Mouse (Mus musculus) embryonic facial prominence, embryonic 12.5 days (tissue): ENCODE measurements at regions not wholly inside any gene's neighbourhood (a gene's known extent, or its start where the extent isn't known, plus 50 kb on each side); places are given as distances from the start of the nearest gene placed in this dataset.
A peak's percentile ranks its signal among the peaks of the same experiment; 100 is the strongest.

ENCODE experiments used
- ATAC-seq: fragments of 200-750 bp; cut with Nextera tagmentation; 2 replicates; pipeline ENCODE4 v1.8.0; 2017; ENCODE audit not compliant: insufficient number of reproducible peaks, insufficient read depth, low FRiP score, low TSS enrichment
- H3K27ac ChIP-seq: fragments of 300-500 bp; sonication (generic); 2 replicates; pipeline ENCODE4 v1.5.1; 2016; ENCODE audit warnings: mild to moderate bottlenecking
- H3K27me3 ChIP-seq: fragments of 300-500 bp; sonication (generic); 2 replicates; pipeline ENCODE4 v1.6.1; 2016; ENCODE audit warnings: mild to moderate bottlenecking, moderate library complexity
- H3K36me3 ChIP-seq: fragments of 300-500 bp; sonication (generic); 2 replicates; pipeline ENCODE4 v1.6.1; 2016; ENCODE audit warnings: mild to moderate bottlenecking
- H3K4me1 ChIP-seq: fragments of 300-500 bp; sonication (generic); 2 replicates; pipeline ENCODE4 v1.6.1; 2016
- H3K4me2 ChIP-seq: fragments of 300-500 bp; sonication (generic); replicated peaks from 2 replicates; pipeline ENCODE4 v1.6.1; 2016; ENCODE audit warnings: mild to moderate bottlenecking, moderate library complexity
- H3K4me3 ChIP-seq: fragments of 300-500 bp; sonication (generic); 2 replicates; pipeline ENCODE4 v1.5.1; 2016; ENCODE audit warnings: mild to moderate bottlenecking
- H3K9ac ChIP-seq: fragments of 300-500 bp; sonication (generic); 2 replicates; pipeline ENCODE4 v1.6.1; 2016; ENCODE audit warnings: mild to moderate bottlenecking, moderate library complexity
- H3K9me3 ChIP-seq: fragments of 300-500 bp; sonication (generic); 2 replicates; pipeline ENCODE4 v1.6.1; 2016; ENCODE audit warnings: mild to moderate bottlenecking, moderate library complexity
- WGBS: fragments of 180-500 bp; shearing (Covaris S2); methylation state at CpG from one replicate; pipeline ENCODE4 v1.1.7; 2016; 5-methylcytosine and 5-hydroxymethylcytosine counted together

DNA sequence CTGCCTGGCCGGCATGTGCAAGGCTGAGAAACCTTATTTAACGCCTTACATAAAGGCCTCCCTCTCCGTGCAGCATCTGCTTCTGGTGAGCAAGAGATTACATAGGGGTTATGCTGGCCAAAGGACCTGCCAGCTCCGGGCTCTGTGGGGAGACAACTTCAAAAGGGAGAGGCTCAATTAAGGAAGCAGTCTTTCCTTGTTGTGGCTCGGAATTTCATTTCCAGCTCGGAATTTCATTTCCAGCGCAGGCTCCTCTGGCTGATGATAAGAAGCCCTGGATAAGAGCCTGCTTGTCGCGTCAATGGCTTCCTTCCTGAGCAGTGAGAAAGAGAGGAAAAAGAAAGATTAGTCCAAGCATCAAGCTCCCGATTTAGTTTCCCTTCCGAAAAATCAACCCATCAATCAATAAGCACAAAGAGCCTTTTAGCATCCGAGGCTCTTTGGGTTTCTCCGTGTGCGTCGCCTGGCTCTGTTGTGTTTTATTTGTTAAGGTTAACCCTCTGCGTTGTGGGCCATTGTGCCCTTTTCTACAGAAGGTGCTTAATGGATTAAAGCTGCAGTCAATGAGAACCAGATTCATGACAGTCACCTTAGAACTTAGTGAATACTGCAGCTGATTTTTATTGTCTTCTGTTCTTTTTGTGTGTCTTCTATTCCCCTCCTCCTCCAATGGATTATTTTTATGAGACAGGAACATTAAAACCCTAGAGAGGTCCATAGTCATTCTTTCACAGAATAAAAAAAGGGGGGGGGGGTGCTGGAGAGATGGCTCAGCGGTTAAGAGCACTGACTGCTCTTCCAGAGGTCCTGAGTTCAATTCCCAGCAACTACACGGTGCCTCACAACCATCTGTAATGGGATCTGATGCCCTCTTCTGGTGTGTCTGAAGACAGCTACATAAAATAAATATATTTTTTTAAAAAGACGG lies 218.3 kb downstream of the Myo1b start:
- Histone ChIP-seq H3K27ac (no peak overlapping the region), H3K27me3 (no peaks in the 10 kb centered on the region), H3K36me3 (no peaks in the 10 kb centered on the region), H3K9ac (no peak overlapping the region), H3K4me3 (no peak overlapping the region), H3K9me3 (no peaks in the 10 kb centered on the region), H3K4me1 (peaks cover 4% of the 10 kb centered on the region; the same call in 1 of the 2 replicates), H3K4me2 (peak overlapping the region; percentile 29)
- WGBS: 12% methylated on average over 19 of the region's 19 CpGs
- no peak for ATAC-seq

DNA sequence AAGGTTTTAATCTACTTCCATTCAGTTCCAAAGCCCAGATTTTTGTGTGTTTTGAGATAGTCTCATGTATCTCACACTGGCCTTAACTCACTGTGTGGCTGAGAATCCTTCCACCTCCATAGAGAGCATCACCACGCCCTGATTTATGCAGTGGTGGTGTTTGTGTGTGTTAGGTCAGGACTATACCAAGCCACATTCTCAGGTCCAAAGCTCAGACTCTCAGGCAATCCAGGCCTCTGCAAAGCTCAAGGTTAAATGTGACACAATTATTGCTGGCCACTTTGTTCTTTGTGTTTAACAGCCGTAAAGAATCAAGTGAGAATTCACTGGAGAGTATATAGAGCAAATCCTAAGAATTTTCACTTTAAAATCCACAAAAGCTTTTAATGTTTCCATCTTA lies 218.2 kb upstream of the Nabp1 start:
- no peak for ATAC-seq
- Histone ChIP-seq H3K36me3 (no peaks in the 10 kb centered on the region), H3K4me2 (no peak overlapping the region), H3K4me1 (peaks cover 4% of the 10 kb centered on the region; the same call in 1 of the 2 replicates), H3K27ac (no peak overlapping the region), H3K9me3 (no peaks in the 10 kb centered on the region), H3K4me3 (no peak overlapping the region), H3K9ac (no peak overlapping the region), H3K27me3 (no peaks in the 10 kb centered on the region)
- WGBS: 59% methylated on average over 2 of the region's 2 CpGs

DNA sequence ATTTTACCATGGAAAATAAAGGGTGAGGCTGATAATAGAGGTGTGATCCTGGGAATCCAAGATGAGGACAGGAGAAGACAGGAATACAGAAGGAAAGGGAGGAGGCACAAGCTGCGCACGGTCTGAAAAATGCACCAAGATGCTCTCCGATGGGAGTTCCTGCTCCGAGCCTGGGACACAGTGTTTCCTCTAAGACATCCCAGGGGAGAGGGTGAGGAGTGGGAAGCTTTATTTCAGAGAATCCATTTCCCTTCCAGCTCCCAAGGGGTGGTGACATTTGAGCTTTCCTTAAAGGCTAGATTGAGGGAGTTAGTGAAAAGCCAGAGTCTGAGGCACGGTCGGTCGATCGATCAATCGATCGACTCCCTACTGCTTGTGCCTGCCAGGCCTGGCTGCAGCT lies 212.7 kb upstream of the Nabp1 start:
- WGBS: 93% methylated on average over 10 of the region's 10 CpGs
- ATAC-seq: no peak

DNA sequence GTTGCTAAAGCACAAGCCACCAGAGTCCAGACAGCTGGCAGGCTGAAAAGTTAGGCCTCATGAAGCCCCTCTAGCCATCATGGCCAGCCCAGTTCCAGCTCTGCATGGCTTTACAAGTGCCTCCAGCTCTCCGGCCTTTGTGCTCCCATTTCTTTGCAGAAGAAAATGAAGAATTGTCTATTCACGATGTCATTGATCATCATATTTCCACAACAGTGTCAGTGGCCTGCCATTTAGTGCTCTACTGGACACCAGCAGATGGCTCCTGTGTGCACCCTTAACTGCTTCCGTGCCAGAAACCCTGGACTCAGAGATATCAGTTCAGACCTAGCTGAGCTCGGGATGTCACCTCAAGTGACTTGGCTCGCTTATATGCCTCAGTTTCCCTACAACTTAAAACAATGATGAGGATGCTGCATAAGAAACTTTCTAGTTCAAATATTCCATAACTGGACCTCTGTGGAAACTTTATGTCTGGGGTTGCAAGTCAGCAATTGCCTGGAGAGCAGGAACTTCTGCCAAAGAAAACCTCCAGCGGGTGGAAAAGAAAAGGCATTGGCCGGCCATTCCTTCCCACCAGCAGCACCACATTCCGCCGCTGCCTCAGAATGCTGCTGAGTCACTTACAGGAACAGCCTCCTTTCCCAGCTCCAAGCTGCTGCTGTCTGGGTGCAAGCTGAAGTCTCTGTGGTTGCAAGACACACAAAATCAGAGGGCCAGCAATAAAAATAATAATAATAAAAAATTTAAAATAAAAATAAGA lies 211.4 kb upstream of the Nabp1 start:
- no peaks in the 10 kb centered on the region for H3K36me3 ChIP-seq
- WGBS: 72% methylated on average over 9 of the region's 9 CpGs
- H3K27me3 ChIP-seq: no peaks in the 10 kb centered on the region
- no peak overlapping the region for H3K27ac ChIP-seq
- no peak overlapping the region for H3K4me3 ChIP-seq
- no peak overlapping the region for H3K4me2 ChIP-seq
- ATAC-seq: no peak
- H3K9me3 ChIP-seq: no peaks in the 10 kb centered on the region
- H3K4me1 ChIP-seq: peaks cover 3% of the 10 kb centered on the region; the same call in 1 of the 2 replicates
- no peak overlapping the region for H3K9ac ChIP-seq

More for the DNA sequence above, 212.7 kb upstream of the Nabp1 start:
- Histone ChIP-seq H3K9me3 (no peaks in the 10 kb centered on the region), H3K4me1 (peaks cover 3% of the 10 kb centered on the region; the same call in 1 of the 2 replicates), H3K4me2 (no peak overlapping the region), H3K36me3 (no peaks in the 10 kb centered on the region), H3K9ac (no peak overlapping the region), H3K4me3 (no peak overlapping the region), H3K27me3 (no peaks in the 10 kb centered on the region), H3K27ac (no peak overlapping the region)

DNA sequence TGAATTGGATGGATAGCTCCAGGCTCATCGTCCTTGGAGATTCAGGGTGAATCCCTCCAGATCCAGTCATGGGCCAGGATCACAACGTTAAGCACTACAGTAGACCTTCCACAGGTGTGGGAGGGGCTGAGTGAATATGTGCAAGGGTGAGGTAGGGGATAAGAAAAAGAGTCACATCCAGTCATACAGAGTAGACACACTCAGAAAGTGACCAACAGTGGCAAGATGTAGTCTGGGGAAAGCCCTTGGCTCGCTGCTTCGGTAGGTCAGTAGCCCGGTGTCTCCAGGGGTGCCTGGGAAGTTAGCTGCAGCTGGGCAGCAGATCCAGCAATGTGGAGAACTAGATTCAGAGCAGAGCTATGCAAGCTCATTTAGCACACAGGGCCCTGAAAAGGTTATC lies 210.7 kb upstream of the Nabp1 start:
- no peak for ATAC-seq
- H3K9me3 ChIP-seq: no peaks in the 10 kb centered on the region
- H3K36me3 ChIP-seq: no peaks in the 10 kb centered on the region
- H3K9ac ChIP-seq: no peak overlapping the region
- H3K27me3 ChIP-seq: no peaks in the 10 kb centered on the region
- peaks cover 3% of the 10 kb centered on the region; the same call in 1 of the 2 replicates for H3K4me1 ChIP-seq
- H3K27ac ChIP-seq: no peak overlapping the region
- 81% methylated on average over 5 of the region's 5 CpGs for WGBS
- no peak overlapping the region for H3K4me2 ChIP-seq
- H3K4me3 ChIP-seq: no peak overlapping the region

DNA sequence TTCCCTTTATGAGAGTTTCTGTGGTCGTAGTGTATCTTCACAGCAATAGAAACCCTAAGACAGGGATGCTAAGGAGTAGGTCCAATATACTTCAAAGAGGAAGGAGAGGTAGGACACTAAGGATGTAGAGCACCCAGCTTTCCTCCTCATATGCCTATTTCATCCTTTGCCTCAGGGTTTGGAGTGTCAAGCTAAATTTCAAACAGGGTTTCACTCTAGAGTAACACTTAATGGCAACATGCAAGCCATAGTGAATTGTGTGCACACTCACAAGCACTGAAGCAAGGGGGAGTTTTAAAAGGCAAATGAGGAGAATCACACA lies 210.0 kb upstream of the Nabp1 start:
- H3K4me1 ChIP-seq: peaks cover 3% of the 10 kb centered on the region; the same call in 1 of the 2 replicates
- H3K27me3 ChIP-seq: no peaks in the 10 kb centered on the region
- no peak overlapping the region for H3K4me2 ChIP-seq
- no peak overlapping the region for H3K27ac ChIP-seq
- H3K9me3 ChIP-seq: no peaks in the 10 kb centered on the region
- ATAC-seq: no peak
- no peak overlapping the region for H3K9ac ChIP-seq
- WGBS: 55% methylated on average over 1 of the region's 1 CpGs
- no peak overlapping the region for H3K4me3 ChIP-seq
- H3K36me3 ChIP-seq: no peaks in the 10 kb centered on the region

DNA sequence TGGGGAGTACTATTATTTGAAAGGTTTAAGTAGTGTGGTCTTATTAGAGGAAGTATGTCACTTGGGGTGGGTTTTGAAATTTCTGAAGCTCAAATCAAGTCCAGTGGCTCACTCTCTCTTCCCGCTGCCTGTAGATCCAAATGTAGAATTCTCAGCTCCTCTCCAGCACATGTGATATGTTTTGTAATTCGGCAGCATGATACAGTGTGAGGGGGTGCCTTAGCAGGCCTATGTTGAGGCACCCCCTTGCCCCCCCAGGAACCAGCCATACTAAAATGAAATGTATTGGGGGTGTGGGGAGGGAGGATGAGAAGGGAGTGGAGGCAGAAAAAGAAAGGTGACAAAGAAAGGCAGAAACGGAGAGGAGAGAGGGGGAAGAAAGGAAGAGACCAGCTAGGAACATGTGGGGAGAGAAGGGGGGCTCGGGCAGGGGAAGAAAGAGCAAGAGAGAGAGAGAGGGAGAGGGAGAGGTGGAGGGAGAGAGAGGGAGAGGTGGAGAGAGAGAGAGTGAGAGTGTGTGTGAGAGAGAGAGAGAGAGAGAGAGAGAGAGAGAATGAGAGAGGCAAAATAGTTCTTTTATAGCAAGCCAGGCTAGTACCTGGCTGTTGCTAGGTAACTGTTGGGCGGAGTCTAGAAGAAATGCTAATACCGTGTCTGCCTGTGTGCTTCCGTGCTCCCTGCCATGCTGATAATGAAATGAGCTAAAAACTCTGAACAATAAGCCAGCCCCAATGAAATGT lies 209.4 kb upstream of the Nabp1 start:
- 38% methylated on average over 7 of the region's 7 CpGs for WGBS
- no peaks in the 10 kb centered on the region for H3K27me3 ChIP-seq

DNA sequence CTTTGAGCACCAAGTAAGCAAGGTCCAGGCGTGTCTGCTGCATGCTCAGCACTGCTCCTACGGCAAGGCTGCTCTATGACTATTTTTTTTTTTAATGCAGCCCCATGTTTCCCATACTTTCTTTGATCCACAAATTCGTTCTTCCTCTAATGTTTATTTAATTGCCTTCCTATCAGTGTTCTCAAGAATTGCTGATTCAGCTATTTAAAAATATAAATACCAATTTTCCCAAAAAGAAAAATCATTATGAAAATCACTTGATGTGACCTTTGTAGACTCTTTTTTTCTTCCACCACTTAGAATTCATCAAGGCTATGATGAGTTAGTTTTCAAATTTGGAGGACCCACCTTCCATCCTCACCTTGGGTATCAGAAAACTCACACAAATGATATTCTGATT lies 208.5 kb upstream of the Nabp1 start:
- H3K27ac ChIP-seq: no peak overlapping the region
- H3K4me2 ChIP-seq: no peak overlapping the region
- no peaks in the 10 kb centered on the region for H3K9me3 ChIP-seq
- no peak overlapping the region for H3K4me3 ChIP-seq
- no peak overlapping the region for H3K9ac ChIP-seq
- ATAC-seq: no peak
- WGBS: 81% methylated on average over 3 of the region's 3 CpGs
- peaks cover 3% of the 10 kb centered on the region; the same call in 1 of the 2 replicates for H3K4me1 ChIP-seq
- H3K27me3 ChIP-seq: no peaks in the 10 kb centered on the region
- H3K36me3 ChIP-seq: no peaks in the 10 kb centered on the region

More for the DNA sequence above, 209.4 kb upstream of the Nabp1 start:
- Histone ChIP-seq H3K4me2 (peak overlapping the region; percentile 15; the same call in 1 of the 2 replicates), H3K4me3 (no peak overlapping the region), H3K9me3 (no peaks in the 10 kb centered on the region), H3K36me3 (no peaks in the 10 kb centered on the region), H3K4me1 (peaks cover 3% of the 10 kb centered on the region; the same call in 1 of the 2 replicates), H3K9ac (no peak overlapping the region), H3K27ac (no peak overlapping the region)
- ATAC-seq: no peak

DNA sequence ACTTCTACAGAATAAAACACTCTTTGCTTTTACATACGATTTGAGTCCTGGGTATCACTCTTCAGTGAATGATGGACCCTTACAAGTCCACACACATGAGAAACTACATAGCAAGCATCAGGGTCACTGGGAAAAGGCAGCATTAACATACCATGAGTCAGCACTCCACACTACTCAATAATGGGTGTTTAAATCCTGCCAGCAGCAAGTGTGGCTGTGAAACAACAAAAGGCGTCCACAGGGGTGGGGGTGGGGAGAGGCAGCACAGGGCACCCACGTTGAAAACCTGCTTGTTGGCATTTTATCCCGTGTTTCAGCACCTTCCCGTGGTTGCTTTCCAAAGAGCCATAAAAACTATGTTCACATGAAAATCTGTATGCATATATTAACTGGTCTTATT lies 204.0 kb upstream of the Nabp1 start:
- no peaks in the 10 kb centered on the region for H3K27me3 ChIP-seq
- H3K9ac ChIP-seq: no peak overlapping the region
- H3K9me3 ChIP-seq: no peaks in the 10 kb centered on the region
- no peaks in the 10 kb centered on the region for H3K36me3 ChIP-seq
- 85% methylated on average over 5 of the region's 5 CpGs for WGBS
- 0 out of 2 replicates have a peak, but pooled peaks cover 6% of the 10 kb centered on the region for H3K4me1 ChIP-seq
- no peak overlapping the region for H3K4me2 ChIP-seq
- ATAC-seq: no peak
- no peak overlapping the region for H3K27ac ChIP-seq
- no peak overlapping the region for H3K4me3 ChIP-seq

DNA sequence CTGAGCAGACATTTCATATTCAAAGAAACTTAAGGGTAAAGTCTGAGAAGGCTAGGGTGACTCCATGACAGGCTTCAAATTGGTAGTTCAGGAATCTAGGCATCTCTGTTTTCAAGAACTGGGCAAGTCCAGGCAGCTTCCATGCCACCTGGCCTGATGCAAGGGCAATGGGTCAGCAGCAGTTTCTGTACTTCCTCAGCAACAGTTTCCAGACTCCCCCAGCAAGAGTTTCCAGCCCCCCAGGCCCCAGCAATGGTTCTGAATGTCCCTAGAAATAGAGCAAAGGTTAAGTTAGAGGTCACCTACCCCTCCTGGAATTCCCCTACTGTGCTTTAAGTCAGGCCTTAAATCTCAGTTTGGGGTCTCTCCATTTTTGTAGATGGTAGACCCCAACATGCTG lies 203.6 kb upstream of the Nabp1 start:
- H3K4me1 ChIP-seq: 0 out of 2 replicates have a peak, but pooled peaks cover 6% of the 10 kb centered on the region

DNA sequence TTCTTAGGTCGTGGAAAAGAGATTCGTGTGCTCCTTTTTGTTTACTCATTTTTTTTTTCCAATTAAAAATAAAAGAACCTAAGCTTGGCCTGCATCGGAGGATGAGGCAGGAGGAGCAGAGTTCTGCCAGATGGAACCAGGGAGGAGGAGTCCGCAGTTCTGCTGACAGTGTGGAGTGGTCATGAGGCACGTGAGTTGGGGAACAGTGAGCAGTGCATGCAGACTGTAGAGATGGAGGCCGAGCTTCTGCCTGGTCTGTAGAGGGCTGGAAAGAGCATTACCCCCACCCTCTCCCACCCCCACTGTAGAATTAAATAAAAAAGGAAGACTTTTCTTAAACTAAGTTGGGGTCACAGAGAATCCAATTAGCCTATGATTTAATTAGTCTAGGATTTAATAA lies 202.5 kb upstream of the Nabp1 start:
- 0 out of 2 replicates have a peak, but pooled peaks cover 6% of the 10 kb centered on the region for H3K4me1 ChIP-seq
- H3K27ac ChIP-seq: no peak overlapping the region
- no peaks in the 10 kb centered on the region for H3K36me3 ChIP-seq
- H3K27me3 ChIP-seq: no peaks in the 10 kb centered on the region
- no peak overlapping the region for H3K4me2 ChIP-seq
- no peaks in the 10 kb centered on the region for H3K9me3 ChIP-seq
- no peak for ATAC-seq
- 76% methylated on average over 6 of the region's 6 CpGs for WGBS
- H3K4me3 ChIP-seq: no peak overlapping the region
- H3K9ac ChIP-seq: no peak overlapping the region

More for the DNA sequence above, 203.6 kb upstream of the Nabp1 start:
- Histone ChIP-seq H3K27ac (no peak overlapping the region), H3K9me3 (no peaks in the 10 kb centered on the region), H3K4me3 (no peak overlapping the region), H3K9ac (no peak overlapping the region), H3K4me2 (no peak overlapping the region), H3K36me3 (no peaks in the 10 kb centered on the region), H3K27me3 (no peaks in the 10 kb centered on the region)
- no peak for ATAC-seq
